In the genomic region with DNA sequence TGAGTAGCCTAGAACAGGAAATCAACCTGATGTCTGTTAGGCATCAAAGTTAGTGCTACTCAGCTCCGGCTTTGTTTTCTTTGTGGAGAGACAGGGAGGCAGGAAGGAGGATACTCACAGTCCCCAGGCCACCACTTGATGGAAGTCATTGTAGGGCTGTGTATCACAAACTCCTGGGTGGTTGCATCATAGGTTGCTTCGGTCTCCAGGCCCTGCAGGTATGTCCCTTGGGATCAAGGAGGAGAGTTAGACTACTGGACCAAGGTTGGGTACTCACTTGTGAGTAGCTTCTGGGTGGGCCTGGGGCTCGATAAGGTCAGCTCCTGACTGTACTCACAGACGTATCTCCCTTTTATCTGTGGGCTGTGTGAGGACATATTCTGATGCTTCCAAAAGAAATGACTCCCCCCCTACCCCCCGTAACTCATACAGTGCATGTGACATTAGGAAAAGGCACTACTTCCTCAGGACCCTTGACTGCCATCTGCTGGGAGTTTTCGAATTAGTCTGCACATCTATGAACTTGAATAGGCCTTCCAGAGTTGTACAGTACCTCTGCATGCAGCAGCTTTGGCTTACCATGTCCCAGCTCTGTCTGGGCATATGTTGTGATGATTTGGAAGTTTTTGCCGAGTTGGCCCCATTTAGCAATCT, we compare ENCODE assay signal across 9 mouse cellular contexts. TPM values are rescaled to one million over a fixed set of nuclear protein-coding genes. Genes with fewer than 3 reads are reported as not detected.
DNase-seq lines count a peak whose midpoint lies in the region; ATAC-seq and TF ChIP-seq lines count a peak whose summit lies in the region.
"Had no signal": no experiment of that assay in that cellular context is flagged by ENCODE, and none has a peak within 500 bp of the region (broad histone marks: within the 10 kb centered on the region; RNA-seq: fewer than 3 reads in every experiment).

No protein-coding gene starts in this region.

- 40% methylated on average over 7 of the region's 7 CpGs for WGBS in heart, adult 2 months
- WGBS in hindbrain, embryonic 11.5 days = 74% methylated on average over 7 of the region's 7 CpGs
- WGBS in midbrain, embryonic 12.5 days = 79% methylated on average over 7 of the region's 7 CpGs

- no peak for TF ChIP-seq EP300 in heart, adult 2 months (IDR thresholded peaks at IDR 0.05; ENCODE audit: insufficient read depth, low read depth, low read length)

- no peak overlapping the region for H3K9ac ChIP-seq in heart, adult 2 months (ENCODE audit: low read depth, low read length)
- no peak overlapping the region for H3K9ac ChIP-seq in hindbrain, embryonic 11.5 days (ENCODE audit: low read depth, low read length)
- H3K9ac ChIP-seq in midbrain, embryonic 12.5 days (replicated peaks) = no peak overlapping the region

- no peak overlapping the region for H3K4me3 ChIP-seq in heart, adult 2 months
- no peak overlapping the region for H3K4me3 ChIP-seq in hindbrain, embryonic 11.5 days (ENCODE audit: low read depth, low read length)
- H3K4me3 ChIP-seq in midbrain, embryonic 12.5 days = no peak overlapping the region

- H3K4me2 ChIP-seq in hindbrain, embryonic 11.5 days (replicated peaks; ENCODE audit: low read depth, low read length) = no peak overlapping the region
- H3K4me2 ChIP-seq in midbrain, embryonic 12.5 days (replicated peaks) = no peak overlapping the region

- no peaks in the 10 kb centered on the region for H3K27me3 ChIP-seq in heart, adult 2 months (ENCODE audit: control insufficient read depth, insufficient read depth, low read length)
- H3K27me3 ChIP-seq in hindbrain, embryonic 11.5 days (ENCODE audit: control insufficient read depth, insufficient read depth, low read length) = no peaks in the 10 kb centered on the region
- 0 out of 2 replicates have a peak, but pooled peaks cover 3% of the 10 kb centered on the region for H3K27me3 ChIP-seq in midbrain, embryonic 12.5 days
- H3K27me3 ChIP-seq: Patski had no signal

- no peak for TF ChIP-seq POLR2A in heart, adult 2 months (IDR thresholded peaks at IDR 0.05; ENCODE audit: insufficient read depth, low read depth, low read length)

- no peaks in the 10 kb centered on the region for H3K79me2 ChIP-seq in heart, adult 2 months (replicated peaks; ENCODE audit: control insufficient read depth, insufficient read depth, low read length)

- peak; percentile 28 to 31 for DNase-seq in heart, adult 2 months
- no peak for DNase-seq in heart, postnatal 25 days (ENCODE audit: low spot score)
- peak; percentile 78 for DNase-seq in adrenal gland, postnatal 10 days
- peak; percentile 23 for DNase-seq in embryo, embryonic 11.5 days (ENCODE audit: low read depth, low spot score)
- DNase-seq in hindbrain, embryonic 11.5 days (ENCODE audit: low spot score) = peak; percentile 62
- peak; percentile 21 to 55 for DNase-seq in layer of hippocampus, postnatal 36 days
- peak; percentile 24 for DNase-seq in telencephalon, adult 2 months (ENCODE audit: low read depth, low spot score)

- intact Hi-C loops in heart, adult 2 months (cut with DNase I) = loop anchor here (2.0 to 5.0 kb wide), 2 partner anchors 162 to 288 kb away; no protein-coding TSS in a partner anchor
- intact Hi-C loops in heart, postnatal 25 days (cut with DNase I) = loop anchor here (5.0 kb wide), 2 partner anchors 163 to 293 kb away; no protein-coding TSS in a partner anchor

- TF ChIP-seq CTCF in heart, adult 2 months (IDR thresholded peaks at IDR 0.05) = peak; percentile 64

- ATAC-seq in hindbrain, embryonic 11.5 days (ENCODE audit: low FRiP score) = peak; percentile 22; the same call in 1 of the 2 replicates
- ATAC-seq in midbrain, embryonic 12.5 days (ENCODE audit: low FRiP score, low read depth) = peak; percentile 65
- ATAC-seq: Patski had no signal

- H3K9me3 ChIP-seq in hindbrain, embryonic 11.5 days (ENCODE audit: control insufficient read depth, low read length) = no peaks in the 10 kb centered on the region
- H3K9me3 ChIP-seq in midbrain, embryonic 12.5 days = no peaks in the 10 kb centered on the region

- H3K4me1 ChIP-seq in heart, adult 2 months (ENCODE audit: control insufficient read depth, insufficient read depth, low read length) = no peaks in the 10 kb centered on the region
- H3K4me1 ChIP-seq in hindbrain, embryonic 11.5 days (replicated peaks; ENCODE audit: control insufficient read depth, insufficient read depth, low read length) = no peaks in the 10 kb centered on the region
- no peaks in the 10 kb centered on the region for H3K4me1 ChIP-seq in midbrain, embryonic 12.5 days

- H3K36me3 ChIP-seq in heart, adult 2 months (ENCODE audit: control insufficient read depth, insufficient read depth, low read length) = no peaks in the 10 kb centered on the region
- no peaks in the 10 kb centered on the region for H3K36me3 ChIP-seq in hindbrain, embryonic 11.5 days (ENCODE audit: control insufficient read depth, insufficient read depth, low read length)
- no peaks in the 10 kb centered on the region for H3K36me3 ChIP-seq in midbrain, embryonic 12.5 days

- no peak overlapping the region for H3K27ac ChIP-seq in heart, adult 2 months
- H3K27ac ChIP-seq in hindbrain, embryonic 11.5 days (ENCODE audit: low read depth, low read length) = no peak overlapping the region
- H3K27ac ChIP-seq in midbrain, embryonic 12.5 days (replicated peaks) = no peak overlapping the region

RNA-seq across cellular contexts. Expression of a gene that starts 4.0 kb away (rescaled TPM):
- under 1 TPM; 0.34 to 0.91 TPM for total RNA-seq in heart, adult 2 months (2021)
- 0.73 and 1.3 TPM in 2 replicates for polyA plus RNA-seq in heart, adult 2 months (2012; rRNA removed)
- total RNA-seq in heart, postnatal 25 days (2021) = under 1 TPM in 1 of 2 experiments, not detected in 1; 0.34 TPM
- total RNA-seq in adrenal gland, postnatal 10 days (2021) = 10 to 100 TPM; 16.0 to 37.1 TPM
- polyA plus RNA-seq in hindbrain, embryonic 11.5 days (2014; fragmentation: Nextera tagmentation; extraction: Ambion mirVana) = 0.20 and 0.29 TPM in 2 replicates
- total RNA-seq in layer of hippocampus, postnatal 36 days (2021) = not detected
- polyA plus RNA-seq in midbrain, embryonic 12.5 days (2016; fragmentation: Nextera tagmentation; extraction: Ambion mirVana) = not detected in 2 replicates

RNA-seq across cellular contexts. Expression of a gene that starts 41.3 kb away (rescaled TPM):
- total RNA-seq in heart, adult 2 months (2021) = 10 to 100 TPM in 1 of 2 experiments, 1 to 10 TPM in 1; 8.4 to 10.3 TPM
- 7.3 and 10.7 TPM in 2 replicates for polyA plus RNA-seq in heart, adult 2 months (2012; rRNA removed)
- 1 to 10 TPM; 9.0 to 9.3 TPM for total RNA-seq in heart, postnatal 25 days (2021)
- 10 to 100 TPM; 13.5 to 14.3 TPM for total RNA-seq in adrenal gland, postnatal 10 days (2021)
- 8.2 and 11.2 TPM in 2 replicates for polyA plus RNA-seq in hindbrain, embryonic 11.5 days (2014; fragmentation: Nextera tagmentation; extraction: Ambion mirVana)
- 10 to 100 TPM; 76.1 to 78.8 TPM for total RNA-seq in layer of hippocampus, postnatal 36 days (2021)
- polyA plus RNA-seq in midbrain, embryonic 12.5 days (2016; fragmentation: Nextera tagmentation; extraction: Ambion mirVana) = 9.1 and 9.2 TPM in 2 replicates

Comparison
In these comparisons a context has a peak if more than half of its experiments do, and no peak if none do; other contexts are left out.
1. RNA of a gene that starts 4.0 kb away (total RNA-seq): 16.0 to 37.1 TPM in adrenal gland, postnatal 10 days; 0.34 to 0.91 TPM in heart, adult 2 months, not detected in layer of hippocampus, postnatal 36 days and 0.34 TPM in heart, postnatal 25 days; every median in the first group is over 4 times any median in the second.
2. RNA of a gene that starts 41.3 kb away (total RNA-seq): 76.1 to 78.8 TPM in layer of hippocampus, postnatal 36 days; 13.5 to 14.3 TPM in adrenal gland, postnatal 10 days, 8.4 to 10.3 TPM in heart, adult 2 months and 9.0 to 9.3 TPM in heart, postnatal 25 days; every median in the first group is over 4 times any median in the second.